Mouse (Mus musculus) right cerebral cortex, postnatal 25 days (tissue): Measurements from ENCODE around the gene Gm10959.
"Not testable (repeated sequence)": the region's sequence is repeated elsewhere in the genome, so short reads cannot be mapped to it uniquely, and the experiment has no call there.

ENCODE experiments used
- DNase-seq: peaks from one replicate; pipeline ENCODE4 v3.0.0; 2022

Gm10959 gene

DNA sequence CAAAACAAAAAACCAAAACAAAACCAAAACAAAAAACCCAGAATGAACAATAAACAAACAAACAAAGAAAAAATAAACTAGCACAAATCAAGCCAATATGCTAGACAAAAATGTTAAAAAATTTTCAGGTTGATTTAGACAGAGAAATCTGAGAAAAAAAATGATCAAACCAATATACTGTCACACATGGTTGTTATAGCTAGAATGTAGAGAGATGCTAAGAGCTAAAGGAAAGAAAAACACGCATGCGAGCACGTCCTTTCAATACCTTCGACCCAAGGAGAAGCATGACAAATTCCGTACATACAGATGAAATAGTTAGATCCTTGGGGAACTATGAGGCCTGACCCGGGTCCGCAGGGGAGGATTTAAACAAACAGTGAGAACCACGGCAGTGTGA is at the start of gene Gm10959:
Gm10959 (minus strand) TSS at position 101 of the 400 bp plus-strand sequence.
- no peak for DNase-seq

DNA sequence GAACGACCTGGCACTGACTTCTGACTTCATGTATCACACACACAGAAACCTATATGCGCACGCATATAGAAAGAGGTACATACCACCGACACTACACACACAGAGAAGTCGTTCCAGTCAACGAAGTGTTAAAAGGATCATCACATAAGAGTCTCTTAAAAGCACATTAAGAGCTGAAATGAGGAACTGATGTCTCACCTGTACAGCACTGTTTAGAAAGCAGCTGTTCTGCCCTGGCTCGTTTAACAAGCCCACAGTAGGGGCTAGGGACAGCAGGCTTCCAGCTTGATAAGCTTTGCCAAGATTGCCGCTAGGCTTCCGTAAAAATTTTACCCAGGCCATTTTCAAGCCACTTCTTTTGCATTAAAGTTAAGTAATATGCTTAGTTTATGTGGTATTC is 49.2 kb upstream of the Gm10959 start:
- no peak for DNase-seq

DNA sequence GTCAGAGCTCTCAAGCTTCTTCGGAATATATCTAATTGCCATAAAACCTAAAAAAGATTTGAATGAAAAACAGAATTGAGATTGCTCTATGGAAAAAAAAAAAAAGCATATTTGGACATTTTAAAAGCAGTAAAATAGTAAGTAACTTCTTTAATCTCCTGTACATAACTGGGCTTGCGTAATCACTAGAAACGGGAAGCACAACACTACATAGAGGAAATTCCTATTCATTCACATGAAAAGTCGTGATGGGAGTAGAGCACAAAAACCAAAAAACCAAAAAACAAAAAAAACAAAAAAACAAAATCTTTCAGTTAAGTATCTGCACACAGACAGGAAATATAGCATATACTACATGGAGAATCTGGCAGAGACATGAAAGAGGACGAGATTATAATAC is 45.1 kb upstream of the Gm10959 start:
- no peak for DNase-seq

DNA sequence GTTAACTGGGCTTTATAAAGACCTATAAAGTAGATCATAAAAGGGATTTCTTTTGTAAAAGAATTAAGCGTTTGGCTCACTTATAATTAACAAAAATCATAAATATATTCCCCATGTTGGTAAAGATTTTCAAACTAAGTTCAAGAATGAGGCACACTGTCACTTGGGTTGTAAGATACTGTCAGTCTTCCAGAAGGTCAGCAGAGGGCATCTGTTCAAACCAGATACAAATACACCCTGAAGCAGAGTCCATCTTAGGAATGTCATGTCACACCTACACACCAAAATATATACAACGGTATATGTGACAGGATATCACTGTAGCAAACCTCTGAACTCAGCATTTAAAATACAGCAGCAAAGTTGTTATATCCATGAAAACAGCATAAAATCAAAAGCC is 31.0 kb upstream of the Gm10959 start:
- no peak for DNase-seq

DNA sequence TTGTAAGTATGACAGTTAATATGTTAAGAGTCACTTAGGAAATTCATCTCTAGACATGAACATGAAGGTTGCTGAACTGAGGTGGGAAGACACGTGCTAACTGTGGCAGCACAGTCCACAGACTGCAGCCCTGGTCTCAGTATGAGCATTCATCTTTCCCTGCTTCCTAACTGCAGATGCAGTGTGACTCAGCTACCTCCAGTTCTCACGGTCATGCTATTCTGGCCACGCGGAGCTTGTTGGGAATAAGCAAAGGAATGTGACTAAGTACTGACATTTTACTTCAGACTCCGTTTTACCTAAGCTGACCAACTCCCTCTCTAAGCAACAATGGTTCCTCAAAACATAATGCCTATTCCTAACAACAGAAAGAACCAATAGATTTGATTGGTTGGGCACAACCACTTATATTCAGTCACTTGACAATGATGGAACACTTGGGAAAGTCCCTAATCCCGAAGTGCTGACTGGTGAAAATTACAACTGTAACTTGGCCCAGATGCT is 24.3 kb upstream of the Gm10959 start:
- no peak for DNase-seq

DNA sequence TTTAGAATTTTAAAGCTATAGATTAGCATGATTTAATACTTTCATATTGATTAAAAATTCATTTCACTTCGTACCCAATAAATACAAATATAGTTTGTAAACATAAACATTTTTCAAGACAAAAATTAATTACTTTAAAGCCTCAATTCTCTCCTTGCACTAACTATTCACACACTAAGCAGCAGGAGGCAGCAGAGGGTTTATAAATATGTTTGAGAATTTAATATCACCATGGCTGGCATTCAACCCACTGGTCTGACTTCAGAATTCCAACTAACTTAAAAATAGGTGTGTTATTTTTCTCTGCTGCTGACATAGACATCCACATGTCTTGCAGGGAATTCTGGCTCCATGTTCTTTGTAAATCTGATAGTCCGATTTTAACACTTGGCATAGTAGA is 20.1 kb upstream of the Gm10959 start:
- DNase-seq: no peak

DNA sequence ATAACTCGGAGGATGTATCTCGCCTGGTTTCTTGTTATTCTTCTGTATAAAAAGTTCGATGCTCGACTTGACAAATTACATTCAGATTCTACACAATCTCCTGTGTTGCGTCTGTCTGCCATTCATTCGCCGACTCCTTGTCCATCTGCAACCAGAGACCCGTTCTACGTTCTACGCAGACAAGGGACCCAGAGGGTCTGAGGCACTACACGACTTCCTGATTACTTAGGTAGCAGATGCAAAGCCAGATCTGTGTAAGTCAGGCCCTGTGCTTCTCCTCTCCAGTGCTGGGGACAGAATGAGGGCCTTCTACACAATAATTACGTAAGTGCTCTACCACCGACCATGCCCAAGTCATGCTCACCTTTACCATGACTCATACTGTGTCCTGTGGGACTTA is 18.0 kb upstream of the Gm10959 start:
- DNase-seq: not testable (repeated sequence)

DNA sequence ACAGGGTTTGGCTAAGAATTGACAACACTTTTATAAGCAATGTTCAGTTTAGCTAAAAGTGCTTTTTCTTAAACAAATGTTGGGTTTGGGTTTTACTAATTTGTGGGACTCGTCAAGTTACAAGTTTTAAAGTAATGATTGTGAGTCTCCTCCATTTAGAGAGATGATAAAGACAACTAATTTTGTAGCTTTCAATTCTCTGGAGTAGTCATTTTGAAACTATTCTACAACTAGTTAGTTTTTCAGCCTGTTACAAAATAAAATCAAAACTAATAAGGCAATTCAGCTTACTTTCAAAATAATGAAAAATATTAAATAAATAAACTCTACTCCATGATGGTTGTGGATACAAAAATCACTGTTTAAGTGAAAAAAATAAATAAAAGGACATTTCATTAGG is 13.3 kb upstream of the Gm10959 start:
- no peak for DNase-seq

DNA sequence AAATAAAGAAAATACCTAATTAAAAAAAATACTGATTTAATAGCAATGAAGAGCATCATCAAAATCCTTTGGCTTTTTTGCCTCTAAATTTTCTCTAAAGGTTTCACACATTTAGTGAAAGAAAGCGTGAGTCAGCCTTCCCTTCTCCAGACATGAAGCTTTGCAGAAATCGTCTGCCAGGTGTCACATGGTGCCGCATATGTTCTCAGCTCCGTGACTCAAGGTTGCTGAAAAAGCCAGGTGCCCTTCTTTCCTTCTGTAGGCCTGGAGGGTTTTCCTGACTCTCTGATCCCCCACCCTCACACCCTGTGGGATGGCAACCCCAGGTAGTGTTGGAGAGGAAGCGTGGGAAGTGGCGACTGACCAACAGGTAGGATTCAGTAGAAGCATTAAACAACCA is 10.6 kb upstream of the Gm10959 start:
- peak; percentile 43 for DNase-seq

DNA sequence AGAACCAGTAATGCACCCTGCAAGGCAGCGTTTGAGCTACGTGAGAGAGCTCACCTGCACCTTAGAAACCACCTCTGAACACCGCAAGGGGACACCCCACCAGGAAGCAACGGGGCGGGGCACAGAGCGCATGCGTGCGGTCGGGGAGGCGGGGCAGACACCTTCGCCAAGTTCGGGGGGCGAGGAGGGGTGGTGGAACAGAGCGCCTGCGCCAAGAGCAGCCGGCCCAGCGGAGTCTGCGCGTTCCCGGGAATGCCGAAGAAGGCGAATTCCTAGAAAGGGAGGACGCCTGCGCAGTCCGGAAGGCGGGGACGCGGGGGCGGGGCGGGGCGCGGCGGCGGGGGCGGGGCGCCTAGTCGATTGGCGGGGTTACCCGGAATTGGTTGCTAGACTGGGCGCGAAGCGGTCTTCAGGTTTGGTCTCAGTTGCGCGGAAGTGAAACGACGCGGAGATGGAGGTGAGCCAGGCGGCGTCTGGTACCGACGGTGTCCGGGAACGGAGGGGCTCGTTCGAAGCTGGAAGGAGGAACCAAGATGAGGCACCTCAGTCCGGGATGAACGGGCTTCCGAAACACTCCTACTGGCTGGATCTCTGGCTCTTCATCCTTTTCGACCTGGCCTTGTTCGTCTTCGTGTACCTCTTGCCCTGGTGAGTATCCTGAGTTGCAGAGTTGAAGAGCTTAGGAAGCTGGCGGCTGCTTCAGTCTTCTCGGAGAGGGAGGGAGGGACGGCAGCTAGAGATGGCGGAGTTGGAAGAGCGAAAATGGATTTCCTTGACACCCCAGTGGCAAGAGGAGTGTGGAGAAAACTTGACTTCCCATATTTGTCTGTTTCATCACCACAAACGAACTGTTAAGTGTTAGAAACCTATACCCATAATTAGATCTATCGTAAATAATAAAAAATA is 5.1 kb upstream of the Gm10959 start, which contains the start of gene 1810037I17Rik:
1810037I17Rik (plus strand) TSS at position 195 of the 906 bp plus-strand sequence.
- DNase-seq: peak; percentile 96

DNA sequence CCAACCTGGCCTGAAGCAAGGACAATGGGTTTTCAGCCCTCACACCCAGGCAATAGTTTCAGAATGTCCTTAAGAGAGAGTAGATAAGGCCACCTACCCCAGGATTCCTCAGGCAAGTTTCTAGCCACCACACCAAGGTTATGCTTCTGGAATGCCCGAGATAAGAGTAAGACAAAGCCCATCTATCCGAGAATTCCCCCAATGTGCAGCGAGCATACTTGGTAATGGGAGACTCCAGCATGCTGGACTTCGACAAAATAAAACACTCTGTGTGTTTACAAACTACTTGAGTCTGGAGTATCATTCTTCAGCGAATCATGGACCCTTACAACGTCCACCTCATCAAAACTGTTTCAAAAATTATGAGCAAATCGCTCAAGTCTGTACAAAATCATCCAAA is 4.0 kb upstream of the Gm10959 start:
- no peak for DNase-seq

DNA sequence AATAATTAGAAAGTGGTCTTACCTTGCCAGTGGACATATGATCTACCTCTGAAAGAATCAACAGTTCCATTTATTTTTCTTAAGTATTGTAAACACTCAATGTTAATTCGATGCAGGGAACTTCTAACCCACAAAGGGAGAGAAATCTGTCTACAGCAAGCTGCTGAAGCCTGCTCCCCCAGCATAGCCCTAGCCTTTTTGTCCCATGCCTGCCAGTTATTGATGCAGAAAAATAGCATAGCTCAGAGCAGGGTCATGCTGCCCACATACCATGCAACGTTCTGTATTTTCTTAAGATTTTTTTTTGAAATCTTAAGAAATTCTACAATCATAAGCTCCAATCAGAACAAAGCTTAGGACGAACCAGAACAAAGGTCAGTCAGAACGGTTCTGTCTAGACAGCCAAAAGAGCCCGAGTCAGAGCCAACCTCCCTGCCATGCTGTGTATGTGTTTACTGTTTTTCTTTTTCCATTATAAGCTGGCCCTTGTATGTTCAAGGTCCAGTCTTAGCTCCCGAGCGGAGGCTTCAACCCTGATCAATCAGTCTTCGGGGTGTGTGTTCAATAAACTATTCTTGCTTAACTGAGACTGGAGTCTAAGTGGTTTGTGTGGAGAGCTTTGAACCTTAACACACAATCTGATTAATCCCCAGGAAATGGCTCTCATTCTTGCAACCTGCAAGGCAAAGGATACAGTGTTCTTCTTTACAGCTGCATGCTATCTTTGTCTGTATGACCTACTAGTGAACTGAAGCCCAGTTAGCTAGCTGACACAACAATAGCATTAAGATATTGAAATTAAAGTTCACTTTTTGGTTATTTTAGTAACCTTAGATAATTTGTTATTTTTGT is 2.7 kb upstream of the Gm10959 start:
- no peak for DNase-seq

DNA sequence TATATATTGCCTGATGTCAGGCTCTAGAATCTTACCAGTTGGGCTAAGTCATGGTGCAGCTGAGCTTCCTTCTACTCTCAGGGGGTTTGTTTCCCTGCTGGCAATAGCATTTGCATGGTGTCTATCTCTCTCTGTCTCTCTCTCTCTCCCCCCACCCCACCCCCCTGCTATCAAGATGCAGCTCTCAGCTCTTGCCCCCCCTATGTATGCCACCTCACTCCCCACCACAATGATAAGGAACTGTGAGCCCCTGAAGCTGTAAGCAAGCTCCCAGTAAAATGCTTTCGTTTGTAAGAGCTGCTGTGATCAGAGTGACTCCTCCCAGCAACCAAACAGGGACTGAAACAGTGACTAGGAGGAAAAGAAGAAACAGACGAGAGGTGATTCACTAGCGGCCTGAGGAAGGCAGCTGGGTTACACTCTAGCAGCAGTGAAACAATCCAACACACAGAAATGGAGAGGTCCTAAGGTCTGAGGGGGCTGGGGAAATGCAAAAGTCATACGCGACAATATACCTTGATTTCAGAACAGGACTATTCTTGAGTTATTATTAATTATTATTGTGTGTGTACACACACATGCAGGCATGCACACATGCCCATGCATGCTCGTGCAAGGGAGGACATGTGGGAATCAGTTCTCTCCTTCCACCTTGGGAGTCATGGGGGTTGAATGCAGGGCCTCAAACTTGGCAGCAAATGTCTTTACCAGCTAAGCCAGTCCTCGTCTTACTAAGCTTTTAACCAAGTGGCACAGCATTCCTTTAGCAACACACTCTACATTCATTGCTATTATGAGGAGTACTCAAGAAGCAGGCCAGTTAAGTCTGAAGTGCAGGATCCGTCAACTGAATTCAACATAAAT is 1.6 kb upstream of the Gm10959 start:
- DNase-seq: no peak

DNA sequence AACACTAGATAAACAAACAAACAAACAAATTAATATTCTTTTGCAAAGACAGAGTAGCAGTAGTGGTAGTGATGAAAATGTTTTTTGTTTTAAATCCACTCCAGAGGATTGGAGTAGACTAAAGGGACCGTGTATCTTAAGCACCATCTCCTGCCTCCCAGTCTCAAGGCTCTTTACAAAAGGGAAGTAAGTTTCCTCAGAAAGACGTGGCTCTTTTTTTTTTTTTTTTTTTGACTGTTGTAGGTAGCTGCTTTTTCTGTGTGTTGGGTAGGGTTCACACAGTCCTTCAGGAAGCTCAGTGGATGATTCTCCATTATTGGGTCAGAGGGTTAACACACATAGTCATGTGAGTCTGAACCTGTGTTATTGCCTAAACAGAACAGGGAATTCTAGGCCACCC is 488 bp downstream of the Gm10959 start:
- DNase-seq: no peak

DNA sequence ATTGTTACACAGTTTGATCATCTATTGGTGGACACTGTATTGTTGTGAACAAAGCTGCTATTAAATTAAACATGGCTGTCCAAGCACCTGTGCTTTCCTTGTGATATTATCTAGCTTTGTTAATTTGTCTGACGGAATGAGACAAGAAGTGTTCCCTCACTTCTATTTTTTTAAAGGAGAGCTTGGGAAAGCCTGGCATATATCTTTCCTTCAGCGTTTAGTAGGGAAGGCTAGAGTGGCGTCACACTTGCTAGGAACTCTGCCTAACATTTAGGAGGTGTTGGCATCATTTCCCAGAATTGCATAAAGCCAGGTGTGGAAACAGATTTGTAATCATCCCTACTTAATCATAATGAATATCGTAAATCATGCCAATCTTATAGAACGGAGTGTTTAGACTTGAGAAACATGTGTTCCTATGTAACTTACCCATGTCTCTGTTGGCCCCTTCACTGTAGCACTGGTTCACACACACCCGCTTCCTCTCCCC is 2.9 kb downstream of the Gm10959 start:
- DNase-seq: no peak

DNA sequence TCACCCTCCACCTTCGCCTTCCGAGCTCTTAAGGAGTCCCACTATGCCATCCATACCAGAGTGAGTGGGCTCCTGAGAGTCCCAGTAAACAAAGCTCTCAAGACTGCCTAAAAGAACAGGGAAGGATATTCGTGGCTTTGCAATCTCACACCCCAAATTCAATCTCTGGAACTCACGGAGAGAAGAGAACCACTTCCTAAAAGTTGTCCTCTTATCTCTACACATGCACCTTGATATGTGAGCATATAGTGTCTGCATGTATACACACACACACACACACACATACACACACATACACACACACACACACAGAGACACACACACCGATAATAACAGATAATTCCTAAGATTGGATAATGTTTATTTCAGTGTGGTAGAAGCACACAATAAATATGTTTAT is 3.7 kb downstream of the Gm10959 start:
- no peak for DNase-seq

DNA sequence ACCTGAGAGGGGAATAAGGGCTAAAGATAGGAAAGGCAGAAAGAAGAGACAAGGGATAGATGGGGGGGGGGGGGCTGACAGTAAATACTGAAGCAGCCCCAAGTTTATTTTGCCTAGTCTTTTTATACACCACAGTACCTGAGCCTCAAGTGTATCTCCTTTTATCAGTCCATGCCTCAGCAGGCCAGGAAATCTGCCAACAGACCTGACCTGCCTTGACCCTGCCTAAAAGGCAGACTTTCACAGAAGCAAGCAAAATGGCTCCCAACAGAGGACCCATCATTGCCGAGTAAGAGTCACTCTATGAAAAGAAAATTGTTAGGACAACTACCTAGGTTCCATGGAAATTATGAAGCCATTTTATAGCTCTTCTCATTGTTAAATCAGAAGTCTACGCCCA is 11.3 kb downstream of the Gm10959 start:
- no peak for DNase-seq

DNA sequence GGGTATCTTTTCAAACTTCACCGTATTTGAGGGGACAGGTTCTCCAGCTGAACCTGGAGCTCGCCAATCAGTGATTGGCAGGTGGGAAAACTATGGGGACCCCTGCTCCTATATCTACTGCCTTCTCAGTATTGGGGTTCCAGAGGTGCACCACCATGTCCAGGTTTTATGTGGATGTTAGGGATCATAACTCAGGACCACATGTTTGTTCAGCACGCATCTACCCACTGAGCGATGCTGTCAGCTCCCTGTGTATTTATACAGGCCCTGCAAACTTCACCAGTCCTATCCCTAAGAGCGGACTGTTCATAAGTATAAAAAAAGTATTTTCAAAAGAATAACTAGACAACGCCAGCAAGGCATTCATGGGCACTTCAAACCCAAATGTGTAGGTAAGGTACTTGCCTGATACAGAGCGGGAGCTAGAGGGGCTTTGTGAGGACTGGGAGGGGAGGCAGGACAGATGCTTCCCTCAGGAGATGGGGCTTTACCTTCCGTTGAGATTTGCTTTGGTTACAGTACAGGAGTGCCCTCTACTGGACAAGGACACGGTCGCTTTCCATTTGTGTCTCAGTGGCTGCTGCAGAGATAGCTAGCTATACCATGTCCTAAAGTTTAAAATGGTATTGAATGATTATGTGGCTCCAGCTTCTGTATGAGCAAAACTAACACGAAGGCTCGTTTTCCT is 15.3 kb downstream of the Gm10959 start:
- peak; percentile 24 for DNase-seq

DNA sequence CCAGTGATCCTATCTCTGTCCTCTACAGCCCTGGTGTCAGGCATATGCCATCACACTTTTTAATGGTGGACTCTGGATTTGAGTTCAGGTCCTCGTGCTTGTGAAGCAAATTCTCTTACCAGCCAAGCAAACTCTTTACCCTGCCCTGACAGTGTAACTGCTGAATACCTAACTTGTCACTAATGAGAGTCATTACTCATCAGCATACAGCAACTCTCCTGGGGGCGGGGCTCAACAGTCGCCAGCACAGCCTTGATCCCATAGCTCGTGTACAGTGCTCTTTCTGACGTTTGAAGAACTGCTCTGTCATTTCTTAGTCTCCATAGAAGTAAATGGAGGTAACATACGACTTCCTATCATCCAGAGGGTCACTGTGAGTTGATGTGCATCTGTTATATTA is 20.9 kb downstream of the Gm10959 start:
- no peak for DNase-seq

DNA sequence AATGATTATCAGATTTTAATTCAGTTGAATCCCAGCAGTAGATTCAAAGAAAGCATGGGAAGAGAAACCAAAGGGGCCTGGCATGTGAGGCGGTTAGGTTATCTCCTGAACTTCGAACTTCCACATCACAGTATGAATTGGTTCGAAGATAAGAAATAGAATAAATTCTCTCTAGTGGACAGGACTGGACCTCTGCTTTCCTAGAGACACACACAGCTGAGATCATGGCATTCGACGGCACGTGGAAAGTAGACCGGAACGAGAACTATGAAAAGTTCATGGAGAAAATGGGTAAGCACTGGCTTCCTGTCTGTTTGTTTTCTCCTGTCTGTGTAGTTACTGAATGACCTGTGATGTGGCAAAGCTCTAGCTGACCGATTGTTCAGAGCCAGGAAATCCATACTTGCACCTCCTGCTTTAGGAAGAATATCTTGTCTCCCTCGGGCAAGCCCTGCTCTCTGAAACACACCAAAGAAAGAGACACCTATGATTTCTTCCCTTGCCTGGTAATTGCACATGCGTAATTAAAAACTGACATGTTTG is 23.9 kb downstream of the Gm10959 start:
- DNase-seq: no peak

DNA sequence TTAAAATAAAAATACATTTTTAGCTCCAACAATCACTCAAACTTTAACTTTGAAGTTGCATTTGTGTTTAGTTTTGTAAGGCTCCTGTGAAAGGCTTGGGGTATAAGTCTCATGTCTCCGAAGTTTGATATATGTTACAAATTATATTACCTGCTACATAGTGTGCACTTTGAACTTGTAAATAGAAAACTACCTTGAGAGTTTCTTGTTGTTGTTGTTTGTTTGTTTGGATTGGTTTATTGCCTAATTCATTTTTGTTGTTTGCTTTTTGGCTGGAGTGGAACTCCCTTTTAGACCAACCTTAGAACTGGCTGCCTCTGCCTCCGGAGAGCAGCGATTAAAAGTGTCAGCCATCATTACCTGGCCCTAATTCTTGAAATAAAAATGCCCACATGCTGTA is 24.4 kb downstream of the Gm10959 start, which contains the start of gene Fabp2:
Fabp2 (plus strand) TSS at position 301 of the 400 bp plus-strand sequence.
- no peak for DNase-seq
